Mouse (Mus musculus): ENCODE data around the gene Pcgf3.

DNA sequence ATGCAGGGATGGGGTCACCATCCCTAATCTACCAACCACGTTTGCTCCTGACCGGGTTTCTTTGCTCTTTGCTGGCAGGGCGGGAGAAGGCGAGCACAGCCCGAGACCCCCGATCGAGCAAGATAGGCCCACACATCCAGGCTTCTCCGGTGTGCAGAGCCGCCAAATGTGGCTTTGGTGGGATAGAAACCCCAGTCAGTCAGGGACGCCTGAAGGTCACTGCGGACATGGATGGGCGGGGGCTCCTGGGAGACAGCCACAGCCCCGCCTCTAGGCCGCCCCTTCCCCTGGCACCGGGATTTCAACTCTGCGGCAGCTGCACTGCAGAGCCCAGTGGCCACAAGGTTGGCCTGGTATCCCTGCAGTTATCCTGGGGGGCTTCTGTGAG lies 89.2 kb downstream of the Pcgf3 start:
- TF ChIP-seq CTCF (conservative IDR thresholded peaks at IDR 0.05; ENCODE audit: insufficient read depth, insufficient read length, low read depth, low read length) (no peak), POLR2A (IDR thresholded peaks at IDR 0.05; ENCODE audit: low read depth, low read length) (no peak)

Measured in kidney, adult 2 months (tissue).